Mouse (Mus musculus) thymus, postnatal 10 days (tissue): ENCODE results near the gene Htr2a.

Experiments used
- DNase-seq, 2 experiments: peaks; one replicate each; pipeline ENCODE4 v3.0.0; 2021; ENCODE audit warnings: low spot score in 2 of 2

Htr2a gene

GRCm38 (mm10) chr14:74697432-74697831 lies 56.8 kb downstream of the Htr2a start:
- DNase-seq = no peak

- no peak for DNase-seq
These were observed 58.6 kb downstream of the Htr2a start for GRCm38 (mm10) chr14:74699241-74699640.

GRCm38 (mm10) chr14:74703930-74704329 lies 63.3 kb downstream of the Htr2a start:
- no peak for DNase-seq

GRCm38 (mm10) chr14:74709054-74709453 lies 68.4 kb downstream of the Htr2a start:
- DNase-seq = peak in 1 of 2 experiments; percentile 30

- no peak for DNase-seq
These were observed 82.9 kb downstream of the Htr2a start for GRCm38 (mm10) chr14:74723541-74723940.

GRCm38 (mm10) chr14:74731221-74732078 lies 90.8 kb downstream of the Htr2a start:
- DNase-seq = no peak

- DNase-seq = peak; percentile 88 to 92
These were observed 91.6 kb downstream of the Htr2a start, which contains the start of gene Esd for GRCm38 (mm10) chr14:74732079-74732783. Esd (plus strand) TSS chr14:74732297.

GRCm38 (mm10) chr14:74733397-74733796 lies 92.8 kb downstream of the Htr2a start:
- no peak for DNase-seq

- DNase-seq = no peak
These were observed 94.8 kb downstream of the Htr2a start for GRCm38 (mm10) chr14:74735471-74735870.

- DNase-seq = no peak
These were observed 96.2 kb downstream of the Htr2a start for GRCm38 (mm10) chr14:74736850-74737249.
